Mouse (Mus musculus): Measurements from ENCODE around the gene Slc51a. TPM values are rescaled to one million over a fixed set of nuclear protein-coding genes. Genes with fewer than 3 reads are reported as not detected.
"Not testable (repeated sequence)": the region's sequence is repeated elsewhere in the genome, so short reads cannot be mapped to it uniquely, and the experiment has no call there.

The Slc51a gene
- total RNA-seq, 2 experiments from 2014 or later, result 3.4 to 4.2 TPM

DNA sequence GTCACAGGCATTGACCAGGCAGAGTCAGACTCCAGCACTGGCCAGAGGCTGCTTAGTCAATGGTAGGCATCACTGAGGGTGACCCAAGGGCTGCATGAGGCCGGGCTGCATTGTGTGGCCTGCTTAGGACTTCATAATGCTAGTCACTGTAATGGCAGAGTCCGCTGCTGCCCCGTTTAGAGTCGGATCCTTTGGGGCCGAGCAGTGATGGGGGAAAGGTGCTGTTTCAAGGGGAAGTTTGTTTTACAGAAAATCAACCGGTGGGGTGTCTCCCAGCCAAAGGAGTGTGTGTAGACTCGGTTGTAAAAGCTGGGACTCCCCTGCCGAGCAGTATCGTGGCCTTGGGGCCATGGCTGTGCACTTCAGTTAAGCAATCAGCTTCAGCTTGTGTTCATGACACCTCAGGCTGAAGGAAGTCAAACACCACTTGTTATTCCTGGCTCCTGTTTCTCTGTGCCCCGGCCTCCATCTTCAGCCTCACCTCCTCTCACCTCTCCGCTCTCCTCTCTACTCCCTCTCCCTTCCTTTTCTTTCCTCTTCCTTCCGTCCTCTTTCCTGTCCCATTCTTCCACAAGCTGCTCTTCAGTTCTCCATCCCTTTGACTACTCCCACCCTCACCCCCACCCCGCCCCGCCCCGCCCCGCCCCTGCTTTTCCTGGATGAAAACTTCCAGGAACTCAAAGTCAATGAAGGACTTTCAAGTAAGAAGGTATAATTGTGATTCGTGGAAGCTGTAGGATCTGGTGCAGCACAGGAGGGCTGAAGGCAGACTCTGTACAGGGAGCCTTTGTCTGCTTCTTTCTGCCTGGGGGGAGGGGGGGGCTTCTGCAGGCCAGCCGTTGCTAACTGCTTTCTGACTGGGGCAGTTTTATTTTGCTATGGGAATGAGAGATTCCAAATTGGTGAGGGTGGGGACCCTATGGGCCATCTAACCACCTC lies 23.0 kb upstream of the Slc51a start:
- no peak for DNase-seq
- intact Hi-C loops (cut with DNase I), result no loop called here

DNA sequence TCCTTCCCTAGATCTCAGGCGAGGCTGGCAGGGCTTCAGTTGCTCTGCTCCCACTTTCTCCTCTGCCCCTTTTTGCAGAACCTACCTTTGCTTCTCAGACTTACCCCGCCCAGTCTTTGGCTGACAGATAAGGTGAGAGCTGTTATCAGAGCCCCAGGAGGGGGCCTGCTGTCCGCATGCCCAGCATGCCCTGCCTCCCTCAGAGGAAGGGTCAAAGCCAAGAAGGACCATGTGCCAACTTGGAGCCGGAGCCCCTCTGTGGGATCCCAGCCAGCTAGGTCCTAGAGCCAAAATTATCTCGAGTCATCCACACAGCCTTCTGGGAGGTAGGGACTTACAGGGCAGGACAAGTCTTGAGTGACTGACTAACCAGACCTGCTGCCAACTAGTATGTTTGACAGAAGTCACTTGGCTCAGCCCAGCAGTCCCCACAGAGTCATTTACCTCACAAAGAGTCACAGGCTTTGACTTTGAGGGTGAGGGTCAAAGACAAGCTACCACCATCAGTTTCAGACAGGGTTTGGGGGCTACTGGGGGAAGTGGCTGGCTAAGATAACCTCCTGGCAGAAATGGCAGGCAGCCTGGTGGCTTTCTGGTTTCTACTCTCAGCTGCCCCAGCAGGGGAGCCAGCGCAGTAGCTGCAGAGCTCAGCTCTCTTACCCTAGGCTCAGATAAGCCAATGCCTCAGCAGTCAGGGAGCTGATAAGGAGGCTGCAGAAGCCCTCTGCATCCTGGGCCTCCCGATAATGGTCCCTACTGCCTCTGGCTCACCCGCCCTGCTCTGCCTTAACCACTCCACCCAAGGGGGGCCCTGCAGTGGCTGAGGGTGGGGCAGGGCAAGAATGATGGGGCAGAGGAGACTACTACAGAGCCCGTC lies 21.6 kb upstream of the Slc51a start:
- intact Hi-C loops (cut with DNase I), result loop anchor here (2.0 to 5.0 kb wide), 2 partner anchors 101 to 128 kb away; no protein-coding TSS in a partner anchor
- peak; percentile 49 to 79 for DNase-seq

DNA sequence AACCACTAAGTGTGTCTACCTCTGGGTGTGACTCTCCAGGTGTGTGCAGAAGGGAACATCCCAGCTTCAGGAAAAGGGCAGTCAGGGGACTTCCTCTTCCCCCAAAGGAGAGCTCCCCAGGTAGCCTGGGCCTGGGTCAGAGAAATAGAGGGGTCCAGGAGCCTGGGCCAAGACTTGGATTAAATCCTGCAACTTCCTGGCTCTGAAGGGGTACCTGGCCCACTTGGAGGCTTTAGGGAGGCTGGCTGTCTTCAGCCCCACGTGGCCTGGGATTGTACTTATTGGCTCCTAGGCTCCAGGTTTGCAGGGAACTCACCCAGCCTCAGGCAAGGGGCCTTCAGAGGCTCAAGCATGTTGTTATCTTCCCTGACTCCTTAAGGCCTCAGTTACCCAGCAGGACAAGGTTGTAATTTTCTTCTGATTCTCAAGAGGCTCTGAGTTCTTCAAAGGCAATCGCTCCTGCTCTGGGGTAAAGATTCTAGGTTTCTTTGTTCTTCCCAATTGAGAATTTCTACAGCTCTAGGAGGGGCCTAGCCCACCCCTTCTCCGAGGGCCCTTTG lies 20.9 kb upstream of the Slc51a start:
- intact Hi-C loops (cut with DNase I), result loop anchor here (2.0 to 5.0 kb wide), 2 partner anchors 102 to 129 kb away; no protein-coding TSS in a partner anchor
- no peak for DNase-seq

GRCm38 (mm10) chr16:32508035-32508434 lies 20.4 kb upstream of the Slc51a start:
- intact Hi-C loops (cut with DNase I), result loop anchor here (2.0 to 5.0 kb wide), 2 partner anchors 103 to 129 kb away; no protein-coding TSS in a partner anchor
- no peak for DNase-seq

GRCm38 (mm10) chr16:32507407-32507806 lies 19.7 kb upstream of the Slc51a start:
- DNase-seq, result peak; percentile 67 to 81

DNA sequence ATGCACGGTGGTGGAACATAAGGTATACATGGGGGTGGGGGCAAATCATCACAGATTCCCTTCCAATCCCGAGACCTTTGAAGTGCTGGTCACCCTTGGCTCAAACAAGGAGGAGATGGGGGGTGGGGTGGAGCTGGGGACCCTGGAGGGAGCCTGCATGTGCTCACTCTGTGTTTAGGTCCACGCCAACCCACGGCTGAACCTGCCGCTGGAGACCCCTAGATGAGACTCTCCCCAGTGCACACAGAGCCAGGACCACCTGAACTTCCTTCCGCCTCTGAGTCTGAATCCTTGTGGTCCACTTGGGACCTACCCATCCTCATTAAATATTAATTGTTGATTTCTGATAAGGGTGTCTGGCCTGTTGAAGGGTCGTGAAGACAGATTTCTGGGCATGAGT lies 19.2 kb upstream of the Slc51a start:
- DNase-seq, result no peak
- intact Hi-C loops (cut with DNase I), result loop anchor here (2.0 to 5.0 kb wide), 2 partner anchors 130 to 176 kb away; no protein-coding TSS in a partner anchor

More at GRCm38 (mm10) chr16:32507407-32507806, 19.7 kb upstream of the Slc51a start:
- intact Hi-C loops (cut with DNase I), result loop anchor here (2.0 to 5.0 kb wide), 2 partner anchors 130 to 175 kb away; no protein-coding TSS in a partner anchor

- intact Hi-C loops (cut with DNase I), result loop anchor here (2.0 to 5.0 kb wide), 2 partner anchors 131 to 177 kb away; no protein-coding TSS in a partner anchor
- DNase-seq, result no peak
Measured at GRCm38 (mm10) chr16:32506298-32506697, 18.6 kb upstream of the Slc51a start.

- DNase-seq, result no peak
- intact Hi-C loops (cut with DNase I), result no loop called here
Measured at GRCm38 (mm10) chr16:32503633-32504032, 16.0 kb upstream of the Slc51a start.

GRCm38 (mm10) chr16:32502621-32503335 lies 15.1 kb upstream of the Slc51a start:
- no peak for DNase-seq
- intact Hi-C loops (cut with DNase I), result no loop called here

- DNase-seq, result no peak
- intact Hi-C loops (cut with DNase I), result no loop called here
Measured at GRCm38 (mm10) chr16:32501459-32501858, 13.8 kb upstream of the Slc51a start.

DNA sequence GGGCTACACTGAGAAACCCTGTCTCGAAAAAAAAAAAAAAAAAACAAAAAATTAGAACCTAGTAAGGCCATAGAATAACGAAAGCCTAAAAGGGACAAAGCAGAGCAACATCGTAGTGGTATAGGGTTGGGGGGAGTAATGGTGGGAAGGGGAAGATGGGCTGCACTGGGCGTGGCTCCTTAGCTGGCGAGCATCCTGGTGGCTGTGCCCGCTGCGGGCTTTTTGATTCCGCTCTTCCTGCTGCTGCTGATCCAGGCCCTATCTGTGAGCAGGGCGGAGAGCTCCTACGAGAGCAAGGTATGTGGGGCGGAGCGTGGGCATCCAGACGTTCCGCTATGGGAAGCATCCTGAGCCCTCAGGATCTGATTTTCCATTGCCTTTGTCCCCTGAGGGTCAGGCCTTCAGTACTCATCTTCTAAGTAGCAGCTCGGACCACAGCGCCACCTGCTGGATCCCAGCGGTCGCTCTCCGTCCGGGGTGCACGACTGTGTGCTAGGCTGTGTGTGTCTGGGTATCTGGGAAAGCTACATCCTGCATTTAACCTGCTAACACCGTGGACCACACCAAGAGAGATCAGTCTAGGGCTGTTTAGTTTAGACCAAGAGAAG lies 11.9 kb upstream of the Slc51a start:
- intact Hi-C loops (cut with DNase I), result loop anchor here (2.0 kb wide), 2 partner anchors 129 to 387 kb away; no protein-coding TSS in a partner anchor
- DNase-seq, result peak; percentile 87 to 92

DNA sequence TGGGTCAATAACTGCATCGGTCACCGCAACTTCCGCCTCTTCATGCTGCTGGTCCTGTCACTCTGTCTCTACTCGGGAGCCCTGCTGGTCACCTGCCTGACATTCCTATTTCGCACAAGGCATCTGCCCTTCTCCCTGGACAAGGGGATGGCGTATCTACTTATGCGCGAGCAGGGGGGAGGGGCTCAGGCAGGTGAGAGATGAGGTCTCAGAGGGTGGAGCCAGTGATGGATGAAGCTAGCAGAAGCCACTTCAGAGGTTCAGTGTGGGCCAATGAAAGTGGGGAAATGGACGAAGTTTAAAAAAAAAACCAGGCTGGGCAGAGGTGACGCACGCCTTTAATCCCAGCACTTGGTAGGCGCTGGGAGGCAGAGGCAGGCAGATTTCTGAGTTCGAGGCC lies 11.3 kb upstream of the Slc51a start:
- no peak for DNase-seq
- intact Hi-C loops (cut with DNase I), result loop anchor here (2.0 kb wide), 2 partner anchors 128 to 386 kb away; no protein-coding TSS in a partner anchor

- no peak for DNase-seq
Measured at GRCm38 (mm10) chr16:32495965-32496364, 8.3 kb upstream of the Slc51a start, which contains the start of gene Zdhhc19. Gene Zdhhc19, plus strand, starts transcription at chr16:32496265.

GRCm38 (mm10) chr16:32494371-32494770 lies 6.7 kb upstream of the Slc51a start:
- intact Hi-C loops (cut with DNase I); DNase-seq: not testable (repeated sequence)

More at GRCm38 (mm10) chr16:32495965-32496364, 8.3 kb upstream of the Slc51a start, which contains the start of gene Zdhhc19:
- intact Hi-C loops (cut with DNase I), result no loop called here

DNA sequence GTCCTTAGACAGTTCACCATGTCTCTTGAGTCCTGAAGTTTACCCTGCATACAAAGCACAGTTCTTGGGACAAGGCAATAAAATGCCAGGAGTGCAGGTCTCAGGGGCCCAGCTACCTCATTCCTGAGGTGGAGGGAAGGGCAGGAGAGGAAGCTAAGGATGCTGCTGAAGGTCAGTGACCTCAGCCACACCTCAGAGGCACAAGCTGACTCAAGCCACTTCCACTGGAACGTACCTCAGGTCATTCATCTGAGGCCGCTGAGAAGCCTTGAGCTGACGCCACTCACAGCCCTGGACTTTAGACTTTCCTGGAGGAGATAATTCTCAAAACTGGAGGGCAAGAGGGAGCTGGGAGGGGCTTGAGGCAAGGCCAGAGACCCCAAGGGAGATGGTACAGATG lies 1.3 kb upstream of the Slc51a start:
- intact Hi-C loops (cut with DNase I), result no loop called here
- no peak for DNase-seq

GRCm38 (mm10) chr16:32486046-32486445 lies 1.6 kb downstream of the Slc51a start:
- no peak for DNase-seq
- intact Hi-C loops (cut with DNase I), result no loop called here

DNA sequence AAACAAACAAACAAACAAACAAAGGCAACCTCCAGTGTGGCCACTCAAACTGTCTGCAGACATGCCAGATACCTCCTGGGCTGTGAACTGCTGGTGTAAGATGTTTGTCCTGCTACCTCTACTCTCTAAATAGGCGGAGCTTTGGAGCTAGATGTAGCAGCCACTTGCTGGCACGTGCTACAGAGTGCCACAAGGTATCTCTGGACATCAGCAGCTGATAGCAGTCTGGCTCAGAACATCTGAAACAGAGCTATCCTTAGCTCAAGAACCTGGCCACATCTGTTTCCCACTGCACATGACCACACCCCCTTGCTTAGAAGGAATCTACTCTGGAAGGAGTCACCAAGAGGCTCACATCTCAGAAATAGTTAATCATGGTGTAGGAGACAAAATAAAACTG lies 2.5 kb downstream of the Slc51a start:
- intact Hi-C loops (cut with DNase I), result no loop called here
- no peak for DNase-seq

GRCm38 (mm10) chr16:32484431-32484871 lies 3.2 kb downstream of the Slc51a start:
- intact Hi-C loops (cut with DNase I), result no loop called here
- no peak for DNase-seq

DNA sequence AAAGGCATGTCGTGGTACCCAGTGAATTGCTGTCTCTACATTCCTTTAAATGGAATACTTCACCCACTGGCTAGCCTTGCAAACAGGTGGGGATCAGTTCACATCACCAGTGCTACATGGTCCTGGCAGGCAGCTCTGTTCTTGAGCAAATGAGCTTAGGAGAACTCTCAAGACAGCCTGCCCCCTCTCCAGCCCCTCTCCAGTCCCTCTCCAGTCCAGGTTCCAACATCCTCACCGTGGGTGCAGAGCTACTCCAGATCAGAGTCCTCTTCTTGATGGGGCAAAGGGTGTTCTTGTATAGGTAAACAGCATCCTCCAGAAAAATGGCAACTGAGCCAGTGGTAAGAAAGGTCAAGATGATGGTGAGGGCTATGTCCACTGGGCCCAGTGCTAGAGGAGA lies 8.3 kb downstream of the Slc51a start:
- DNase-seq, result no peak
- intact Hi-C loops (cut with DNase I), result no loop called here
